Mouse (Mus musculus): ENCODE measurements at regions not wholly inside any gene's neighbourhood (a gene's known extent, or its start where the extent isn't known, plus 50 kb on each side); places are given as distances from the start of the nearest gene placed in this dataset.
"Not testable (repeated sequence)": the region's sequence is repeated elsewhere in the genome, so short reads cannot be mapped to it uniquely, and the experiment has no call there.

DNA sequence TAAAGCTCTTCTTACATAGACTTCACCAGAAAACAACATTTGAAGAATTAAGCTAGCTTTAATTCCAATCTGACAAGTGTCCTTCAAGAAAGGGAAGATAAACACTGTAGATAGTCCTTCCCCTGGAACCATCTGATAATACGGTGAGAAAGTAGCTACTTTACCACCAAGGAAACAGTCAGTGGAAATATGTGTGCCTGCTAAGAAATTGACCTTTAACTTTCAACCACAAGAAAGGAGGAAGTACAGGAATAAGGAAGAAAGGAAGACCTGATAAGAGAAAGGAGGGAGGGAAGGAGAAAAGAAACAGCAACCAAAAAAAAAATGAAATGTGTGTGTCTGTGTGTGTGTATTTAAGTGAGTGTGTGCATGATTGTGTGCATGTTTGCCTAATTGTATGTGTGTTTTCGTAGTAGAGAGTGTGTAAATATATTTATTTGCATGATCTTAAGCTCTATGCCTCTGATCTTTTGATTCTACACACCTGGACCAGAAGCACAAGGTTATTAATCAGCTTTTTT is 831.3 kb downstream of the Pla2g4a start:
- 87% methylated on average over 2 of the region's 2 CpGs for WGBS
- H3K27me3 ChIP-seq (replicated peaks) = no peaks in the 10 kb centered on the region
- no peaks in the 10 kb centered on the region for H3K36me3 ChIP-seq
- H3K4me1 ChIP-seq = no peaks in the 10 kb centered on the region
- no peak for ATAC-seq (ENCODE audit: low FRiP score, low read depth)
- no peak overlapping the region for H3K27ac ChIP-seq
- no peaks in the 10 kb centered on the region for H3K9me3 ChIP-seq
- no peak overlapping the region for H3K9ac ChIP-seq
- no peak overlapping the region for H3K4me2 ChIP-seq (replicated peaks)
- no peak overlapping the region for H3K4me3 ChIP-seq

DNA sequence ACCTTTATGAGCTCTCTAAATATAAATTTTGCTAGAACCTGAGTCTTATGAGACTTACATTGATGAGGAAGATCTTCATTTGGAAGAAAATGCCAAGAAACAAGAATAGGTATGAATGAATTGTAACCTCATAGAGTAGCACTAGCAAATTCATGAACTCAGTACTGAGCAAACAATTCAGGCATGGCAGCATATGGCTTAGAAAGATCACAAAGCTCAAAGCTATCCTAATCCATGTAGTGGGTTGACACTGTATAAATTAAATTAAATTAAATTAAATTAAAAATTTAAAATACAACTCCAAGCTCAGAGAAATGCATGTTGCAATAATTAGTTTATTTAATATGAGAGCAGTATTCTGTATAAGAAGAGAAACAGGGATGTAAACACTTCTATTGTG is 832.0 kb downstream of the Pla2g4a start:
- no peaks in the 10 kb centered on the region for H3K4me1 ChIP-seq
- ATAC-seq (ENCODE audit: low FRiP score, low read depth) = no peak
- no peaks in the 10 kb centered on the region for H3K36me3 ChIP-seq
- no peaks in the 10 kb centered on the region for H3K27me3 ChIP-seq (replicated peaks)
- no peaks in the 10 kb centered on the region for H3K9me3 ChIP-seq
- H3K9ac ChIP-seq = no peak overlapping the region
- no peak overlapping the region for H3K4me2 ChIP-seq (replicated peaks)
- H3K27ac ChIP-seq = no peak overlapping the region
- H3K4me3 ChIP-seq = no peak overlapping the region

DNA sequence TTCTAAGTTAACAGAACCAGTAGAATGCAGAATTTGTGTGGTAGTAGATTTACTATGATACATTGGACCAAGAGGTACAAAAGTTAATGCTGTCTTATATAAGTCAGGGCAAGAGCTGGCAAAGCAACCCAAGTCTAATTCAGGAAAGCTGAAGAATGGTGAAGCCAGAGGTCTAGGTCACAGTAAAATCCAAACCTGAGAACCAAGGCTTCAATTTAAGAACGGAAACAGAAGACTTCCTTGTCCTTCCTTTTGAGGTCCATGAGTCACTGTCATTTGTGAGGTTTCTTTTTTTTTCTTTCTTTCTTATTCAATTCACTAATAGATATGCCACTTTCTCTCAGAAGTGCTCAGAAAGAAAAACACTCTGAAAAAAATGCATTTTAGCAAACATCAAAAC is 833.4 kb downstream of the Pla2g4a start:
- H3K27ac ChIP-seq = no peak overlapping the region
- no peaks in the 10 kb centered on the region for H3K27me3 ChIP-seq (replicated peaks)
- H3K4me3 ChIP-seq = no peak overlapping the region
- H3K9me3 ChIP-seq = no peaks in the 10 kb centered on the region
- no peak overlapping the region for H3K4me2 ChIP-seq (replicated peaks)
- H3K4me1 ChIP-seq = no peaks in the 10 kb centered on the region
- WGBS = 79% methylated on average over 1 of the region's 1 CpGs
- no peak for ATAC-seq (ENCODE audit: low FRiP score, low read depth)
- no peaks in the 10 kb centered on the region for H3K36me3 ChIP-seq
- no peak overlapping the region for H3K9ac ChIP-seq

GRCm38 (mm10) chr1:149103396-149103795 is 857.7 kb downstream of the Pla2g4a start:
- Histone ChIP-seq H3K36me3 (no peaks in the 10 kb centered on the region), H3K9me3 (no peaks in the 10 kb centered on the region), H3K27me3 (replicated peaks) (no peaks in the 10 kb centered on the region), H3K27ac (no peak overlapping the region), H3K9ac (no peak overlapping the region), H3K4me1 (no peaks in the 10 kb centered on the region), H3K4me2 (replicated peaks) (no peak overlapping the region), H3K4me3 (no peak overlapping the region)
- WGBS = 58% methylated on average over 2 of the region's 2 CpGs
- no peak for ATAC-seq (ENCODE audit: low FRiP score, low read depth)

DNA sequence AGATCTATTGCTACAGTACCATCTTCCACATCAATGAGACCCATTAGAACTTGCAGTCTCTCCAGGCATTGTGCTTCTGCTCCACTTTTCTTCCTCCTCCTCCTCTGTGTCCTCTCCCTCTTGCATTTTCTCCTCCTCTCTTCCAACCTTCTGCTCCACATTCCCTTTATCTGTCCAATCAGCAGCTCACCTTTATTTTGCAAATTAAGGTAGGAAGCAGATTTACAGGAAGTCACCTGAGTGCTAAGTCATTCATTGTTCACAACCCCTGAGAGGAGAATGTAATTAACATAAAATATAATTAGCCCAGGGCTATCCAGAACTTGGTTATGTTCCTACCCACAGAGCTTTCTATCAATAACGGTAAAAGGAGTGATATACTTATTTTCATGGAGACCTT is 863.7 kb downstream of the Pla2g4a start:
- Histone ChIP-seq H3K27ac (no peak overlapping the region), H3K4me3 (no peak overlapping the region), H3K9ac (no peak overlapping the region), H3K9me3 (no peaks in the 10 kb centered on the region), H3K27me3 (replicated peaks) (no peaks in the 10 kb centered on the region), H3K4me2 (replicated peaks) (no peak overlapping the region), H3K4me1 (no peaks in the 10 kb centered on the region), H3K36me3 (no peaks in the 10 kb centered on the region)
- ATAC-seq (ENCODE audit: low FRiP score, low read depth) = no peak
- WGBS = 87% methylated on average over 1 of the region's 1 CpGs

DNA sequence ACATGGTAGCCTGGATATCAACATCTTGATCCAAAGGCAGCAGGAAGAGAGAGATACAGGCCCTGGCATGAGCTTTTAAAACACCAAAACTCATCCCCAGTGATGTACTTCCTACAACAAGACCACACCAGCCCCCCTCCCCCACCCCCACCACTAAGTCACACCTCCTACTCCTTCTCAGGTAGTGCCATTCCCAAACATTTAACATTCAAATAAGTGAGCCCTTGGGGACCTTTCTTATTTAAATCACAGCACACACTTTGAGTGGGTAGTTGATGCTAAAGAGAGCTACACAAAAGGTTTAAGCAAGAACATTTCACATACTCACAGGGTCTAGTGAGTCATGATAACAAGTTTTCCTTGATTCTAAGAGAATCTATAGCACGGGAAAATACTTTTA is 886.4 kb downstream of the Pla2g4a start:
- Histone ChIP-seq H3K27ac (no peak overlapping the region), H3K9ac (no peak overlapping the region), H3K4me1 (no peaks in the 10 kb centered on the region), H3K9me3 (no peaks in the 10 kb centered on the region), H3K36me3 (no peaks in the 10 kb centered on the region), H3K27me3 (replicated peaks) (no peaks in the 10 kb centered on the region), H3K4me3 (no peak overlapping the region), H3K4me2 (replicated peaks) (no peak overlapping the region)
- ATAC-seq (ENCODE audit: low FRiP score, low read depth) = no peak
- WGBS = 81% methylated on average over 1 of the region's 1 CpGs

DNA sequence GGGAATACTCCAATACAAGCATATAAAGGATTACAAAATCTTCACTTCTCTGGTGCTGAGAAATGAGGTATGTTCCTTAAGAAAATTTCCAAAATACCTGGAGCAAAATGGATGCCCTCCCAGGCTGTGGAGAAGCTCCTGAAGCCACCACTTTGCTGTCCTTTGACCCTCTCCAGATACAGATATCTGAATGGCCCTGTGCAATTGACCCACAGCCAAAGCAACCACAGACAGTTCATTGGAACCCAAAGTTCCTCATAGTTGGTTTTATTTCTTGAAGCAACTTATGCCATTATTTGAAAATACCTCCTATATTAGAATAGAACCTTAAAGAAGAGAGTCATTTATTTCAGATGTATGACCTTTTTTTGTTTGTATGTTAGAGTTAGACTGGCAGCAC is 891.5 kb downstream of the Pla2g4a start:
- Histone ChIP-seq H3K4me2 (replicated peaks) (no peak overlapping the region), H3K27ac (no peak overlapping the region), H3K9ac (no peak overlapping the region), H3K36me3 (no peaks in the 10 kb centered on the region), H3K4me1 (no peaks in the 10 kb centered on the region), H3K4me3 (no peak overlapping the region), H3K27me3 (replicated peaks) (no peaks in the 10 kb centered on the region), H3K9me3 (no peaks in the 10 kb centered on the region)
- ATAC-seq (ENCODE audit: low FRiP score, low read depth) = no peak

DNA sequence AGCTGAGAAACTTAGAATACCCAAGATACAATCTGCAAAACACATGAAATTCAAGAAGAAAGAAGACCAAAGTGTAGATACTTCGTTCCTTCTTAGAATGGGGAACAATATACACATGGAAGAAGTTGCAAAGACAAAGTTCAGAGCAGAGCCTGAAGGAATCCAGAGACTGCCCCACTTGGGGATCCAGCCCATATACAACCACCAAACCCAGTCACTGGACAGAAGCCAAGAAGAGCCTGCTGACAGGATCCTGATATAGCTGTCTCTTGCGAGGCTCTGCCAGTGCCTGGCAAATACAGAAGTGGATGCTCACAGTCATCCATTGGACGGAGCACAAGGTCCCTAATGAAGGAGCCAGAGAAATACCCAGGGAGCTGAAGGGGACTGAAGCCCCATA is 898.1 kb downstream of the Pla2g4a start:
- H3K4me3 ChIP-seq; H3K27ac ChIP-seq; ATAC-seq (ENCODE audit: low FRiP score, low read depth); H3K4me1 ChIP-seq; H3K27me3 ChIP-seq (replicated peaks); H3K4me2 ChIP-seq (replicated peaks); H3K9me3 ChIP-seq; H3K9ac ChIP-seq; H3K36me3 ChIP-seq: not testable (repeated sequence)
- WGBS = 82% methylated on average over 3 of the region's 3 CpGs

DNA sequence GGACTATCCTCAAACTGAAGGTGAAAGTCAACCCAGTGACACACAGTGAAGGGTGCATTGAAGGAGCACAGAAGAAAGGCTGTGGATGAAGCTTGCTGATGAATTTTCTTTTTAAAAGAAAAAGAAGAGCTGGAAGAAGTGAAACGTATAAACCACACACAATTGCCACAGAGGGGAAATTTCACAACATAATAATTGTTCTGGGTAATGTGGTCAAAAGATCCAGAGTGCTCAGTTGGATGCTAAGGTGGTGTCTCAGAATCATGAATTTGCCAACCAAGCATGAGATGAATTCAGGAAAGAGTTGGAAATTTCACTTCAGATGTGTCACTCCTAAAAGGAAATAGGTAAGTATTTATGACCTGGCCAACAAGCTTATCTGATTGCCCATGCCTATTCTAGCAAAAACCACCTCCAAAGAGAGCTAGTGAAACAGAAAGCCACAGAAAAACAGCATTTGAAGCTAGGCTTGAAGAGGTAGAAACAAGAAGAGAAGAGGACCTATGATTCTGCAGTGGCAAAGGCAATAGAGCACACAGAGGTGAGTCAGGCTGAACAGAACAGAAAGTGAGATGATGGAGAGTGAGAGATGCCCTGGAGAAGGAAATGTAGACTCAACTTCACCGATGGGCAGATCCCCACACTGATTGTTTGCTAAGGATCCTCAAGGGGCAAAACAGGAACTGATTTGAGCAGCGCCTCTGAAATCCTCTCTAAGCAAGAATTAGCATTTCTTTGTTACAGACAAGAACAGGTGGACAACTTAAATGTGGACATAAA is 922.7 kb downstream of the Pla2g4a start:
- no peaks in the 10 kb centered on the region for H3K27me3 ChIP-seq (replicated peaks)
- 78% methylated on average over 3 of the region's 3 CpGs for WGBS

DNA sequence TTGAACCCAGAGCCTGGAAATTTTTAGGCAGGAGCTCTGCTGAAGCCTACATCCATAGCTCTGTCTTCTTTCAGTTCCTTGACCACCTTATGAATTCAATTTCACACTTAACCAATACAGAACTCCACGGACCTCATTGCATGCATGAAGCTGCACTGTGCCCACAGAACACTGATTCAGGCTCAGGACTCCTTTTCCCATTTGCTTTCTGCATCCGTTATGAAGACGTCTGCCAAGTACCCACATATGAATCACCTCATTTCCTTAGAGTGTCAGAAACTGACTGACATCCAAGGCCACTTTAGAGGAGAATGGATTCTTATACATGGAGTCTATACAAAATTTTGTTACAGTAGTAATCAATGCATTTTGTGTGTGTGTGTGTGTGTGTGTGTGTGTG is 932.8 kb downstream of the Pla2g4a start:
- H3K9ac ChIP-seq = no peak overlapping the region
- 88% methylated on average over 3 of the region's 3 CpGs for WGBS
- no peaks in the 10 kb centered on the region for H3K36me3 ChIP-seq
- no peak overlapping the region for H3K4me3 ChIP-seq
- H3K4me1 ChIP-seq = no peaks in the 10 kb centered on the region
- no peaks in the 10 kb centered on the region for H3K9me3 ChIP-seq
- no peak overlapping the region for H3K27ac ChIP-seq
- H3K4me2 ChIP-seq (replicated peaks) = no peak overlapping the region
- ATAC-seq (ENCODE audit: low FRiP score, low read depth) = no peak
- H3K27me3 ChIP-seq (replicated peaks) = no peaks in the 10 kb centered on the region

More for the DNA sequence above, 922.7 kb downstream of the Pla2g4a start:
- Histone ChIP-seq H3K9me3 (no peaks in the 10 kb centered on the region), H3K4me3 (no peak overlapping the region), H3K27ac (no peak overlapping the region), H3K4me1 (no peaks in the 10 kb centered on the region), H3K9ac (no peak overlapping the region), H3K36me3 (no peaks in the 10 kb centered on the region), H3K4me2 (replicated peaks) (no peak overlapping the region)
- ATAC-seq (ENCODE audit: low FRiP score, low read depth) = no peak

DNA sequence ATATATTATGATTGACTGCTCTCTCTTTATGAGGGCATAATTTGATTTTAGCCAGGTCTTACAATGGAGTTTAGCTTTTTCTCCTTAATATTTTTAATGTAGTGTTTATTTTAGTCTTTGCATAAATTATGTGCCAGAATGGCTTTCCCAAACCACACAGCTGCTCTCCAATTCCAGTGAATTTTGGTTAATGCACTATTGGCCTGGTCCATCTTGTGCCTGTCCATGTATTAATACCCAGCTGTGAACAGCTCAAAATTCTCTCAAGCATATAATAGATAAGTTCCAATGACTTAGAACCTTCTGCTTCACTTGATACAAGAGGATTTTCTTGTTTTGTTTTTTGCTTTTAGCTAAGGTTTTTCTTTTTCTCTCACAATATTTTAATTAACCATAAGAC is 939.4 kb downstream of the Pla2g4a start:
- no peak; the same call in 1 of the 2 replicates for ATAC-seq (ENCODE audit: low FRiP score, low read depth)
- no peaks in the 10 kb centered on the region for H3K4me1 ChIP-seq
- H3K4me2 ChIP-seq (replicated peaks) = no peak overlapping the region
- no peaks in the 10 kb centered on the region for H3K9me3 ChIP-seq
- H3K36me3 ChIP-seq = no peaks in the 10 kb centered on the region
- H3K27me3 ChIP-seq (replicated peaks) = no peaks in the 10 kb centered on the region
- H3K9ac ChIP-seq = no peak overlapping the region
- no peak overlapping the region for H3K4me3 ChIP-seq
- H3K27ac ChIP-seq = no peak overlapping the region

DNA sequence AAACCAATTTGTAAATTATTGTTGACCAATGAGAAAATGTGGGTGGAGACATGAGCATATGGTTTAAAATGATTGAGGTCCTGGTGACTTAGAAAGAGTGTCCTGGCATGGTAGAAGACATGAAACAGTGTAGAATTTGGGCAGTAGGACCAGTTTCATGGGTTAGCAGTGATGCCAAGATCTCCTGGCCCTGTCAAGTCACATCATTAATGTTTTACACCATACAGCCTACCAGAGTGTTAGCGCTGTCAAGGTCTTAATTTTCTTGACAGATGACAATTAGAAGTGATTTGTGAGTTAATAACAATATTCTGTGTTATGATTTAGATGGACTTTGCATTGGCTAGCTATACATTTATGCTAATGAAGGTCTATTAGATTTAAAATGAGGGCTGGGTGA is 939.8 kb downstream of the Pla2g4a start:
- 74% methylated on average over 1 of the region's 1 CpGs for WGBS
- Histone ChIP-seq H3K4me2 (replicated peaks) (no peak overlapping the region), H3K27ac (no peak overlapping the region), H3K9me3 (no peaks in the 10 kb centered on the region), H3K27me3 (replicated peaks) (no peaks in the 10 kb centered on the region), H3K9ac (no peak overlapping the region), H3K36me3 (no peaks in the 10 kb centered on the region), H3K4me3 (no peak overlapping the region), H3K4me1 (no peaks in the 10 kb centered on the region)
- no peak; the same call in 1 of the 2 replicates for ATAC-seq (ENCODE audit: low FRiP score, low read depth)

DNA sequence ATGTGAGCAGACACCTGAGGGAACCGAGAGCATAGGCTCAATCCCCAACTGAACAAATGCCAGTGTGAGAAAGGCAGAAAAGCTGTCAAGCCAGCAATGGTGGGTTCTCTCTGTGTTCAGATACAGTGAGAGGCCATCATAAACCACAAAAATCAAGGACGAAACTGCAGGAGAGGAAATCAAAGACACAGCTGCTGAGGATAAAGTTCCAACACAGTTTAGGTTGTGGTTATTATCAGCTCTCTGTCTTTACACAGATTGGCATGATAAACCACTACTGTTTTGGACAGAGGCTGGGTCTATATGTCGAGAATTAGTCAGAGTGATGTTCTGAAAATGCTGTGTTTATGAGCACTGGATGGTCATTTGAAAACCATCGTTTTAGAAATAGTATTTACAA is 946.5 kb downstream of the Pla2g4a start:
- ATAC-seq (ENCODE audit: low FRiP score, low read depth) = no peak
- Histone ChIP-seq H3K9me3 (no peaks in the 10 kb centered on the region), H3K36me3 (no peaks in the 10 kb centered on the region), H3K4me3 (no peak overlapping the region), H3K4me1 (no peaks in the 10 kb centered on the region), H3K4me2 (replicated peaks) (no peak overlapping the region), H3K27ac (no peak overlapping the region), H3K9ac (no peak overlapping the region), H3K27me3 (replicated peaks) (no peaks in the 10 kb centered on the region)
- WGBS = 82% methylated on average over 4 of the region's 4 CpGs

Measured in neural tube, embryonic 12.5 days (tissue).